ENCODE assay signal across 18 mouse cellular contexts in the genomic region with DNA sequence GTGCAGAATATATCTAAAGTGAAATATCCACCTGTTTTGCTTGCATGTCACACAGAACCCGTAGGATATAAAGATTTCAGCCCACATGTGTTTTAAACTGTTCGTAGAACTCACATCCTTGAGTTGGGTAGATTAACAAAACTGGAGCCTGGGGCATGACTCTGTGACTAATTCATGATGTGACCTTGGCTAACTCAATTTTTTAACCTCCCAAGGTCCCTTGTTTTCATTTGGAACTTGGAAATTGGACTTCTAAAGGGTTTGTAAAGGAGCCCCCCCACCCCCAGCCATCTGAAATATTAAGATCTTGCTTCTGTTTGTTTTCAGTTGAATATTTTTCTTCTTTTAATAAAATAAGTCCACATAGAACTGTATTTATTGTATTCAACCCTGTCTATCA.
"Had no signal": no experiment of that assay in that cellular context is flagged by ENCODE, and none has a peak within 500 bp of the region (broad histone marks: within the 10 kb centered on the region; RNA-seq: fewer than 3 reads in every experiment).

No protein-coding gene starts in this region.

- H3K4me1 ChIP-seq: lung, embryonic 15.5 days; megakaryocyte, embryonic 14.5 days; midbrain, embryonic 13.5 days; neural tube, embryonic 15.5 days had no signal

- H3K36me3 ChIP-seq: lung, embryonic 15.5 days; midbrain, embryonic 13.5 days; neural tube, embryonic 13.5 days; neural tube, embryonic 15.5 days had no signal

- H3K4me3 ChIP-seq: lung, embryonic 15.5 days; megakaryocyte, embryonic 14.5 days; midbrain, embryonic 13.5 days; myocyte; neural tube, embryonic 13.5 days; neural tube, embryonic 15.5 days had no signal

- H3K27ac ChIP-seq: lung, embryonic 15.5 days; macrophage; midbrain, embryonic 13.5 days; neural tube, embryonic 13.5 days; neural tube, embryonic 15.5 days had no signal

- H3K27me3 ChIP-seq: lung, embryonic 15.5 days; megakaryocyte, embryonic 14.5 days; midbrain, embryonic 13.5 days; neural tube, embryonic 13.5 days; neural tube, embryonic 15.5 days had no signal

- DNase-seq: lung, adult 2 months; lung, postnatal 14 days; lung, postnatal 36 days; retina, postnatal 1 day; right cerebral cortex, adult 18-20 months; right cerebral cortex, postnatal 25 days; right cerebral cortex, postnatal 4 days; spleen, adult 18-20 months; thymus, adult 18-20 months; thymus, postnatal 14 days; thymus, postnatal 36 days had no signal
